Mouse (Mus musculus) cerebellum, adult 2 months (tissue): ENCODE results near the gene Axdnd1. TPM values are rescaled to one million over a fixed set of nuclear protein-coding genes. Genes with fewer than 3 reads are reported as not detected.
"Not testable (repeated sequence)": the region's sequence is repeated elsewhere in the genome, so short reads cannot be mapped to it uniquely, and the experiment has no call there.

Source experiments
- DNase-seq, 2 experiments: peaks; one replicate each; pipeline ENCODE4 v3.0.0; 2021
- H3K27ac ChIP-seq: fragments of 200-500 bp; 2 replicates; pipeline ENCODE4 v1.5.1; 2012; ENCODE audit warnings: low read length, control low read depth, inconsistent platforms; ENCODE audit not compliant: insufficient read depth
- H3K27me3 ChIP-seq: fragments of 200-500 bp; 2 replicates; pipeline ENCODE4 v1.6.1; 2012; ENCODE audit warnings: inconsistent platforms, mild to moderate bottlenecking, low read length, moderate library complexity; ENCODE audit not compliant: control insufficient read depth, insufficient read depth
- H3K4me1 ChIP-seq: fragments of 200-500 bp; 2 replicates; pipeline ENCODE4 v1.6.1; 2011; ENCODE audit warnings: low read length; ENCODE audit not compliant: control insufficient read depth, insufficient read depth
- H3K4me3 ChIP-seq: fragments of 200-500 bp; replicated peaks from 2 replicates; pipeline ENCODE3; 2011; ENCODE audit warnings: mild to moderate bottlenecking, low read depth, low read length, control low read depth; ENCODE audit not compliant: insufficient read depth
- CTCF ChIP-seq: fragments of 200-500 bp; IDR thresholded peaks from 2 replicates; pipeline ENCODE4 v1.5.1; 2011; ENCODE audit warnings: low read depth, mild to moderate bottlenecking, control low read depth, low read length, moderate library complexity, borderline replicate concordance; ENCODE audit not compliant: insufficient read depth
- POLR2A ChIP-seq: fragments of 200-500 bp; IDR thresholded peaks from 2 replicates; pipeline ENCODE4 v1.6.1; 2011; ENCODE audit warnings: low read length, control low read depth, borderline replicate concordance; ENCODE audit not compliant: insufficient read depth
- WGBS: fragments of 180-500 bp; shearing (Covaris S2); methylation state at CpG from one replicate; pipeline ENCODE4 v1.1.7; 2018; 5-methylcytosine and 5-hydroxymethylcytosine counted together
- polyA plus RNA-seq: library from polyadenylated mRNA; depleted of rRNA; stranded (reverse); fragments of >200 nt; gene quantifications from 2 replicates; pipeline ENCODE4 v1.2.3, GENCODE M21; 2012

Gene Axdnd1
- polyA plus RNA-seq, 1 experiment: 0.38 TPM

DNA sequence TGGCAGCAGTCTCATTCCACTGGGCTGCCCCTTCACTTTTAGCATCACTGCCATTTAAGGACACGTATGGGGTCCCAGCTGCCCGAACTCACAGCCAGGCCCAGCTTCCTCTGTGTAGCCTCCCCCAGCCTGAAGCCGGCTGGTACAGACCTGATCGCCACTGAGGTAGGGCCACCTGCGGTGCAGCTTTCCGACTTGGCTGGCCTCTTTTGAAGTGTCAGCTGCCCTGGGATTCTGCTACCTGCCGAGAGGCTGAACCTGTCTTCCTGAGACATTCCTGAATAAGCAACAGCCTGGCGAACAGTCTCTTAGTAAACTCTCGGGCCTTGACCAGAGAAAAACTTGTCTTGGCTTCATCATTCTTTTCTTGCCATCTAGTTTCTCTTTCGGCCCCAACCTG is 17.7 kb downstream of the Axdnd1 start:
- Histone ChIP-seq H3K4me3 (no peak overlapping the region), H3K27ac (no peak overlapping the region), H3K27me3 (no peaks in the 10 kb centered on the region), H3K4me1 (peaks cover 3% of the 10 kb centered on the region; the same call in 1 of the 2 replicates)
- TF ChIP-seq CTCF (no peak), POLR2A (no peak)
- WGBS: 23% methylated on average over 10 of the region's 10 CpGs
- peak; percentile 38 to 42 for DNase-seq

- Histone ChIP-seq H3K27me3 (no peaks in the 10 kb centered on the region), H3K4me1 (peaks cover 3% of the 10 kb centered on the region; the same call in 1 of the 2 replicates), H3K4me3 (no peak overlapping the region), H3K27ac (no peak overlapping the region)
- no peak for TF ChIP-seq CTCF
- no peak for TF ChIP-seq POLR2A
- 65% methylated on average over 2 of the region's 2 CpGs for WGBS
- DNase-seq: no peak
Measured at GRCm38 (mm10) chr1:156402491-156402890, 18.5 kb downstream of the Axdnd1 start.

DNA sequence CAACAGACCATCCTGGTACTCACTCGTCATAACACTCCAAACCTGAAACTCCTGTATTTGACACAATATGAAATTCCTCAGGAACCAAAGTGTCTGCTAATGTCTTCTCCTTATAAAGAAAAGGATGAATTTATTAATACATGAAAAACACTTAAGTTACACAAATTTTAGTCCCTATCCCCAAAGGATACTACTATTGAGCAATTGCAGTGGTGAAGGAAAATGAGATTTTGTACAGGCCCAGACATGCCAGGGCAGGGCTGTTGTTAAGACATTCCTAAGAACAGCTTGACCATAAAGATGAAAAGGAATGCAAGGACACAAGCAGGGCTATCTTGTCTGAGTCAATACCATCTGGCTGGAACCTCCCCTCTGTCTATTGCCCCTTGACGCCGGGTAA is 20.8 kb downstream of the Axdnd1 start:
- not testable (repeated sequence) for H3K4me1 ChIP-seq, H3K4me3 ChIP-seq, H3K27ac ChIP-seq, DNase-seq, H3K27me3 ChIP-seq
- WGBS: 88% methylated on average over 3 of the region's 3 CpGs

GRCm38 (mm10) chr1:156393148-156393547 is 27.8 kb downstream of the Axdnd1 start:
- no peaks in the 10 kb centered on the region for H3K4me1 ChIP-seq
- 81% methylated on average over 4 of the region's 4 CpGs for WGBS
- no peak overlapping the region for H3K27ac ChIP-seq
- TF ChIP-seq CTCF (no peak), POLR2A (no peak)
- no peak overlapping the region for H3K4me3 ChIP-seq
- no peak for DNase-seq
- no peaks in the 10 kb centered on the region for H3K27me3 ChIP-seq

- Histone ChIP-seq H3K4me3 (no peak overlapping the region), H3K27ac (no peak overlapping the region), H3K4me1 (no peaks in the 10 kb centered on the region), H3K27me3 (no peaks in the 10 kb centered on the region)
- TF ChIP-seq CTCF (no peak), POLR2A (no peak)
- no peak for DNase-seq
- 74% methylated on average over 3 of the region's 3 CpGs for WGBS
Measured at GRCm38 (mm10) chr1:156386880-156387279, 34.1 kb downstream of the Axdnd1 start.

GRCm38 (mm10) chr1:156386232-156386631 is 34.7 kb downstream of the Axdnd1 start:
- no peak for DNase-seq
- Histone ChIP-seq H3K4me1 (no peaks in the 10 kb centered on the region), H3K27ac (no peak overlapping the region), H3K4me3 (no peak overlapping the region), H3K27me3 (no peaks in the 10 kb centered on the region)
- TF ChIP-seq CTCF: no peak
- TF ChIP-seq POLR2A: no peak
- 95% methylated on average over 4 of the region's 4 CpGs for WGBS

- WGBS: 91% methylated on average over 3 of the region's 3 CpGs
- TF ChIP-seq POLR2A (no peak), CTCF (no peak)
Measured at GRCm38 (mm10) chr1:156381217-156381616, 39.7 kb downstream of the Axdnd1 start.

GRCm38 (mm10) chr1:156365740-156366139 is 55.2 kb downstream of the Axdnd1 start, which contains the start of gene Gm2000:
Gene Gm2000 (plus strand): TSS chr1:156366040.
- Histone ChIP-seq H3K27ac (no peak within 1 kb of the TSS), H3K27me3 (no peaks in the 10 kb centered on the region), H3K4me1 (no peaks in the 10 kb centered on the region), H3K4me3 (no peak within 1 kb of the TSS)
- DNase-seq: no peak
- TF ChIP-seq POLR2A: no peak
- TF ChIP-seq CTCF: no peak
- WGBS: 89% methylated on average over 8 of the region's 8 CpGs

More at GRCm38 (mm10) chr1:156381217-156381616, 39.7 kb downstream of the Axdnd1 start:
- Histone ChIP-seq H3K27me3 (no peaks in the 10 kb centered on the region), H3K27ac (no peak overlapping the region), H3K4me3 (no peak overlapping the region), H3K4me1 (no peaks in the 10 kb centered on the region)
- DNase-seq: no peak

- no peak for DNase-seq
- 90% methylated on average over 2 of the region's 2 CpGs for WGBS
- TF ChIP-seq POLR2A: no peak
- TF ChIP-seq CTCF: no peak
Measured at GRCm38 (mm10) chr1:156352466-156352865, 68.5 kb downstream of the Axdnd1 start.

More at GRCm38 (mm10) chr1:156352466-156352865, 68.5 kb downstream of the Axdnd1 start:
- no peaks in the 10 kb centered on the region for H3K27me3 ChIP-seq
- H3K27ac ChIP-seq: no peak overlapping the region
- H3K4me1 ChIP-seq: no peaks in the 10 kb centered on the region
- no peak overlapping the region for H3K4me3 ChIP-seq
